Mouse (Mus musculus): Measurements from ENCODE around the gene Ldha.

Ldha gene

GRCm38 (mm10) chr7:46838104-46838671 lies 3.1 kb upstream of the Ldha start:
- DNase-seq, result peak; percentile 45 to 67

GRCm38 (mm10) chr7:46838891-46839302 lies 2.4 kb upstream of the Ldha start:
- peak; percentile 70 to 81 for DNase-seq

DNA sequence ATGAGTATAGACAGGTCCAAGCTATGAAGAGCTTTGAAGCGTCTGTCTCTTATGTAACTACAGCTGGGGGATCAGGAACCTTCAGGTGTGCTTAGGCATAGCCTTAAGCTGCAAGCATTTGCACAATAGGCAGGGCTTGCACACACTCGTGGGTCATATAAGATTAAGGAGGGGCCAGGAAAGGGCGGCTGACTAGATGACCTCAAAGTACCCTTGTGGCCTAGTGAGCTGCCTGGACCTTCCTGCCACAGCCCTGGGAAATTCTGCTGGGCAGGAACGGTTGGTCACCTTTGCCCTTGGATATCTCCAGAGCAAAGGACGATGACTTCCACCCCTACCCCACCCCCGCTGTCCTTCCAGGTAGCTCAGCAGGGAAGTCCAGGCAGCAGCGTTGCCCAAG lies 1.8 kb upstream of the Ldha start:
- peak; percentile 29 to 52 for DNase-seq

DNA sequence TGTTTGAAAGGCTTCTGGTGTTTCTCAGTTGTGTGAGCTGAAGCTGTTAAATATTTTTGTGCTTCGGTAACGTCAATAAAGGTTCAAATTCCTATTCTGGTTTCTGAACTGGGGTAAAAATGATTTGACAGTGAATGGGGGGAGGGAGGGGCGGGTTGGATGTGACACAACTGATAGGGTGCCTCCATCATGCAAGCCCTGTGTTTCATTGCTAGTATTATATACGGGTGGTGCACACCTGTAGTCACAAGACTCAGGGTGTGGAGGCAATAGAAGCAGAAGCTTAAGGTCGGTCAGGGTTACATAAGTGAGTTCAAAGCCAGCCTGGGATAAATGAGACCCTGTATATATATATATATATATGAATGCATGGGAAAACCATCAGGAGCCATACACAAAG lies 1.4 kb upstream of the Ldha start:
- no peak for DNase-seq

- DNase-seq, result no peak
These were observed 949 bp upstream of the Ldha start for GRCm38 (mm10) chr7:46840326-46840725.

DNA sequence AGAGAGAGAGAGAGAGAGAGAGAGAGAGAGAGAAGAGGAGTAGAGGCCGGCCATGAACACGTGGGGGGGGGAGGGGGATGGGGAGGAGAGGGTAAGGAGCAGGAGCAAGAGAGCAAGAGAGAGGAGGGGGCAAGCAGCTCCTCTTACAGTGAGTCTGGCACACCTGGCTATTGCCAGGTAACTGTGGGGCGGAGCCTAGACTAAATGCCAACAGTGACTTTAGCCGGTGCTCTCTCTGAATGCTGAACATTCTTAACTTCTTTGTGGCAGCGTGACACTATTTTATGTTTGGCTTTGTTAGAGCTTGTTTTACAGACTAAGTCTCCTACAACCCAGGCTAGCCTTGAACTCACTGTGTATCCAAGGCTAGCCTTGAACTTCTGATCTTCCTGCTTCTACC lies 1.0 kb downstream of the Ldha start:
- no peak for DNase-seq

- DNase-seq, result no peak
These were observed 2.3 kb downstream of the Ldha start for GRCm38 (mm10) chr7:46843576-46843975.

DNA sequence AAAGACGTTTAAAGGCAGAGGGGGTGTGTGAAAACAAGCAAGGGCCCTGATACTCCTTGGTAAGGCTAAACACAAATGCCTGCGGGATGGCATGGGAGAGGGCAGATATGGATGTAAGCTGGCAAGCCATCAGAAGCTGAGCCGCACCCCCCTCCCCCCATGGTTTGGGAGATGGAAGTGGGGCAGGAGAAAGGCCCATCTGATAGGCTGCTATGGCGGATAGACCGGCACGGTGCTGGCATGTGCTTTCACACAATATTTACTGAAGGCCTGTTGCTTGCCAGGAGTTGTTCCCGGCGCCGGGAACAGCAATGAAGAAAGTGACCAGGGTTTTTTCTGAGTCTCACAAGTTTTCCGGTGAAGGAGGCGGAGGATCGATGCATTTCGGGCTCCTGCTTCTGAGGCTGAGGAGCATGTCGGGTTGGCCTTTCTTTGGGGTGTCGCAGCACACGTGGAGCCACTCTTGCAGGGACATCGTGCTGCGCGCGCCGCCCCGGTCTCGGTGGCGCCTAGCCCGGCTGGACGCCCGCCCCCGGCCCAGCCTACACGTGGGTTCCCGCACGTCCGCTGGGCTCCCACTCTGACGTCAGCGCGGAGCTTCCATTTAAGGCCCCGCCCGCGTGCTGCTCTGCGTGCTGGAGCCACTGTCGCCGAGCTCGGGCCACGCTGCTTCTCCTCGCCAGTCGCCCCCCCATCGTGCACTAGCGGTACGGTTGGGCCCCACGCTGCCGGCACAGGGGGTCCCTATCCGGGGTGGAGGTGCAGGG lies 4.1 kb downstream of the Ldha start:
- peak; percentile 98 for DNase-seq

- peak in 1 of 2 experiments; percentile 71 for DNase-seq
These were observed 4.8 kb downstream of the Ldha start for GRCm38 (mm10) chr7:46845978-46846485.

DNA sequence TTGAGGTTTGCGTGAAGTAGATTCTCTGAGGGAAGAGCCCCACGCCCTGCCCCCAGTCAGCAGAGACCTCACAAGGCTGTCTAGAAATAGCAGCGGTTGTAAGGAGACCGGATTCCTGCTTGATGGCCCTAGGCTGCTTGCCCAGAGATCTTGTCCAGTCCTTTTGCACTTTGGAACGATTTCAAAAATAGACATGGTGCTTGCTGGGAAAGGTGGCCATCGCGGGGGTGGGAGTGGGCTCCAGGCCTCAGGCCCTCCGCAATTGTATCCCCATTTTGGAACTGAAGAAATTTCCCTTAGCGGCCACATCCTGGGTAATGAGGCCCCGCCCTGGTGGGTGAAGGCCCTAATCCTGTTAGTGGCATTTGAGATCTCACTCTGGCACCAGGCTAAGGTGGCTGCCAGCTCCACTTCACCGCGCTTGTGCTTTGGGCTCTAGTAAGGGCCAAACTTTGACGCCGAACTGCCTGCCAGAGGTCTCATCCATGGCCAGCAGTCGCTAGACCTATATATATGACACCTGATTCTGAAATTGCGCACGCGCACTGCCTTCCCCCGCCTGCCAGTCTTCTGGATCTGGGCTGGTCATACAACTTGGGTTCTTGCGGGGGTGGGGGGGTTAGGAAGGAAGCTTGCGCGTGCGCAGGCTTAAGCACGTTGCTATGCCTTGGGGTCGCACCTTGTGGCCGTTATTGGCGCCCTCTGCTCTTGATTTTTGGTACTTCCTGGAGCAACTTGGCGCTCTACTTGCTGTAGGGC lies 5.4 kb downstream of the Ldha start:
- peak; percentile 72 to 84 for DNase-seq

DNA sequence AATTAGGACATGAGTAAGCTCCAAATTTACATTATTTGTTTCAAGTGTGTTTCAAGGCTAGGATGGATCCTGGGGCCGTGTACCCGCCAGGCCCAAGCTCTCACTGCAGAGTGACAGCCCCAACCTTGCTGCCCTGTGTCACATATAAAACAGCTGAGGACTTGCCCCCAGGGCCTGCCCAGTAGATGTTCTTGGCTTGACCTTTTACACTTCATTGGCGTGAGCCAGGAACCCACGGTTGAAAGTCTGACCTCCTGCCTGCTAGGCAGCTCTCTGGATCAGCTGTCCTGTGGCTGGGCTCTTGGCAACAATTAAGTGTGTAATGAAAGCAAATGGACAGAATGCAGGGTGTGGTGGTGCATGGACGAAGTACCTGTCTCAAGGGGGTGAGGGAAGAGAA lies 8.0 kb downstream of the Ldha start:
- DNase-seq, result no peak

GRCm38 (mm10) chr7:46851026-46851425 lies 9.8 kb downstream of the Ldha start:
- no peak for DNase-seq

DNA sequence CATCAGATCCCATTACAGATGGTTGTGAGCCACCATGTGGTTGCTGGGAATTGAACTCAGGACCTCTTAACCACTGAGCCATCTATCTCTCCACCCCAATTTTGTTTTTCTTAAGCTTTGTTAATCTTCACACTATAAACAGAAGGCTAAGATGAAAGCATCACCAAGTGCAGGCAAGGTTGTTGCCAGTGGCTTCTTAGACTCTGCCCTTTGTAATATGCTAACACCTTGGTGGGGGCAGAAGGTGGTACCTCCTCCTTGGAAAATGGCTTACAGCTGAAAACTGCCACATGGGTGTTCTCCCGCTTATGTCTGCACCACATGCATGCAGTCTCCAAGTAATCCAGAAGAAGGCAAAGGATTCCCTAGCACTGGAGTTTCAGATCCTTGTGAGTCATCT lies 11.4 kb downstream of the Ldha start:
- DNase-seq, result no peak

DNA sequence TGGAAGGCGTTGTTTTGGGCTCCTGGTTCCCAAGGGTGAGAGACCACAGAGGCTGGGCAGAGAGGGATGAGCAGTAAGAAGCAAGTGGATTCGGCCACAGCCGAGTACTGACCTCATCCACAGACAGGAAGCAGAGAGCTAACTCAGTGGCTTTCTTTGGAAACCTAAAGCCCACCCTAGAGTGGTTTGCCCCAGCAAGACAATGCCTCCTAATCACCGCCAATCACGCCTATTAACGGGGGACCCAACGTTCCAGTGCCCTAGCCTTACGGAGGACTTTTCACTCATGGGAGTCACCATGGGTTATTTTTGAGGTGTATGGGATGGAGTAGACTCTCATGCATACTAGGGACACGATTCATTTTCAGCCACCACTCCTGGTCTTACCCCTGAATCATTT lies 12.1 kb downstream of the Ldha start:
- DNase-seq, result no peak

- DNase-seq, result no peak
These were observed 14.7 kb downstream of the Ldha start for GRCm38 (mm10) chr7:46855866-46856560.

DNA sequence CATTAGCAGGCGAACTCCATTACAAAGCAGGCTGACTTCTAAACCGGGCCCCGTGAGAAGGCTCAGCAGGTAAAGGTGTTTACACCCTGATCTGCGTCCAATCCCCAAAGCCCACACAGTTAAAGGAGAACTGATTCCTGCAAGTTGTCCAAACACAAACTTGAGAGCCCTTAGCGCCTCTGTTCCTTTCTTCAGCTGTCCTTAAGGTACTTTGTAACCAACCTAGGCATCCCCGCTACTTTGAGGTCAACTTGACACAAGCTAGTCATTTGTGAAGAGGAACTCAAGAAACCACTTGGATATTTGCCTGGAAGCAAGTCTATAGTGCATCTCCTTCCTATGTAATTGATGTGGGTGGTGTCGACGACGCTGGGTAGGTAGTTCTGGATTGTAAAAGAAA lies 16.2 kb downstream of the Ldha start:
- no peak for DNase-seq

- no peak for DNase-seq
These were observed 17.8 kb downstream of the Ldha start for GRCm38 (mm10) chr7:46859031-46859430.

DNA sequence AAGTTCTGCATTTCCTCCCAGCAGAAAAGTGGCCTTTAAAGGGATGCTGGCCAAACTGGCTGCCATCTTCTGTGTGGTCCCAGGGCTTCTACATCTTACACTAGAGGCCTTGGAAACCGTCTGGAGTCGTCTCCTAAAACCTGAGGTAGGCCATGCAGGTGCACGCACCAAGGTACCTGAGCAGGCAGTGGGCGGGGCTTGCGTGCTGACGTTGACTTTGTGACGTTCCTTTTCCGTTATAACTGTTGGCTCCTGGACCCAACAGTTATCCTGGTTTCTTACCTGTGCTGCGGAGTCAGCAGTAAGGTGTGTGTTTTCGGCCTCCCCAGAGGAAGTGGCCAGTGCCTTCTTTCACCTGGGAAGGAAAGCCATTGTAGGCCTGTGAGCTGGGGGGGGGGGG lies 19.7 kb downstream of the Ldha start, which contains the start of gene Ldhc:
Gene Ldhc (plus strand): TSS at position 208 of the 400 bp plus-strand sequence.
- no peak for DNase-seq

DNA sequence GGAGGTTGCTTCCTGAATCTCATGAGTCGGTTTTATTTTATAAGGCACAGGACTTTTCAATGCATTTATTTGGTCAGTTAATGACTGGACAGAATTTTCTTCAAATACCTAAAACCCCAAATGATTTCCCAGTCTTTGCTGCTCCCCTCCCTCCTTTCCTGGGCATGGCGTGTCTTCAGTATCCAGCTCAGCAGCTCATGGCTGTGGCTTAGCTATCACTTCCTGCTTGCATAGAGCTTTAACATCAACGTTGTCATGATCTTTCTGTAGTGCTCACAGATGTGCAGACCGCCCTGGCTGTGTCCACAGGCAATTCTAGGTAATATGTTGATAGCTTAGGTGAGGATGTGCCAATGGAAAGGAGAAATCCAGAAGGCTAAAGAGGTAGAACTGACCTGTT lies 30.7 kb downstream of the Ldha start:
- DNase-seq, result no peak

DNA sequence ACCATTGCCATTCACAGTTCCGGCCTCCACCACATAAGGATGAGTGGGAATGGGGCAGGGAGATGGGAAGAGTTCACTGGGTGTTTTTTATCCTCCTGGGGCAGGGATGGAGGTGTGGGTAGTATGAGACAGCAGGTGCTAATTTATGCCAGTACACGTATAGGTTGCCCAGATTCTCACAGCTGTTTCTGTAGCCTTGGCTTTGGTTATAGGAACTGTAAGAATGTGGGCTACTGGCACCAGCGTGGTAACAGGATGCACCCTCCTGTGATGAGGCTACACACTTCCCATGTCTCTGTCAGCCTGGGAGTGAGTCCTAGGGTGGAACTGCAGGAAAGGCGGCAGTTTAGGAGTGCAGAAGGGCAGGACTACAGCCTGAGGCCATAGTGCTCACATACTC lies 35.6 kb downstream of the Ldha start:
- DNase-seq, result no peak

DNA sequence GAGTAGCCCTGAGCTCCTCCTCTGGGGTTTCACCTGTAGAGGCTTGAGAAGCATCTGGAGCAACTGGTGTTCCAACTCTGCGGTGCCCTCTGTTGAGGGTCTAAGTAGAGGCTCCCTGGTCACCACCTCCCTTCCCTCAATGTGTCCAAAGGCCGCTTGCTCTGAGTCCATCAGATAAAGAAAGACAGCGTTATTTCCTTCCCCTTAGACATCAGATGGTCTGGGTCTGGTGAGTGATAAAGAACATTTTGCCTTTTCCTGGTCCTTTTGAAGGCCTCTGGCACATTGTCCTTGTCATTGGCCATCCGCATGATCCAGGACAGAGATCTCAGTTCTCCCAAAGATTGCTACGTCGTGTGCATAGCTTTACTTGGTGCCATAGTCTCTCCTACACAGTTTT lies 36.0 kb downstream of the Ldha start:
- no peak for DNase-seq

DNA sequence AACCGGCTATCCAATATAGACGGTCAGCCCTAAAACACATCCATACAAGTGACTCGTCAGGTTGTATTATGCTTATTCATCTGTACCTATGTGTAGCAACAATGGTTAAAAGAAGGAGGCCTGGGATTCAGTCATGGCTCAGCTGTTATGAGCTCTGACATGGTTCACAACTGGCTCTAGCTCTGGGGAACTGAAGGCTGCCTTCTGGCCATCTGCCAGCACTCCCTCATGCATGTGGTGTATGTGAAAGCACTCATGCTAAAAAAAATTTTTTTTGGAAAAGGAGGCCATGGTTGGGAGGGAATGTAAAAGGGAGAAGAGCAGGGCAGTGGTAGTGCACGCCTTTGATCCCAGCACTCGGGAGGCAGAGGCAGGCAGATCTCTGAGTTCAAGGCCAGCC lies 38.6 kb downstream of the Ldha start:
- peak; percentile 57 to 66 for DNase-seq

DNA sequence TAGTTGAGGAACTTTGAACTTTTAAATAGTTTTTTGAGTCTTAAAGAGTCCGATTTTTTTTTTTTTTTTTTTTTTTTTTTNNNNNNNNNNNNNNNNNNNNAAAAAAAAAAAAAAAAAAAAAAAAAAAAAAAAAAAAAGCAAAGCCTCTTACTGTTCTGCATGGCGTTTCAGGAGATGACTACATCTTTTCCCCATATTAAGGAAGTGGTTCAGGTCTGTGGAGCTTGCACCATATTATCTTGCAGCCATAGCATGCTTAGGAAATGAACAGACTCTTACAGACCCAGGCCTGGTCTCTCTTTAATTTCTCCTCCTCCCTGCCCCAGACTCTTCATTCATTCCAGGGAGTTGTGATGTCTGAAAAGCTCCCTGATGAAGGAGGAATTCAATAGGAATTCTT lies 39.7 kb downstream of the Ldha start:
- DNase-seq, result no peak
